Mouse (Mus musculus) naive thymus-derived CD4-positive, alpha-beta T cell, adult 2 months (primary cell): ENCODE measurements around the gene Acad10.
"Not testable (repeated sequence)": the region's sequence is repeated elsewhere in the genome, so short reads cannot be mapped to it uniquely, and the experiment has no call there.

ENCODE experiments used
- DNase-seq: peaks from one replicate; pipeline ENCODE4 v3.0.0-alpha.2; 2011; ENCODE audit warnings: low read depth

Acad10 gene

DNA sequence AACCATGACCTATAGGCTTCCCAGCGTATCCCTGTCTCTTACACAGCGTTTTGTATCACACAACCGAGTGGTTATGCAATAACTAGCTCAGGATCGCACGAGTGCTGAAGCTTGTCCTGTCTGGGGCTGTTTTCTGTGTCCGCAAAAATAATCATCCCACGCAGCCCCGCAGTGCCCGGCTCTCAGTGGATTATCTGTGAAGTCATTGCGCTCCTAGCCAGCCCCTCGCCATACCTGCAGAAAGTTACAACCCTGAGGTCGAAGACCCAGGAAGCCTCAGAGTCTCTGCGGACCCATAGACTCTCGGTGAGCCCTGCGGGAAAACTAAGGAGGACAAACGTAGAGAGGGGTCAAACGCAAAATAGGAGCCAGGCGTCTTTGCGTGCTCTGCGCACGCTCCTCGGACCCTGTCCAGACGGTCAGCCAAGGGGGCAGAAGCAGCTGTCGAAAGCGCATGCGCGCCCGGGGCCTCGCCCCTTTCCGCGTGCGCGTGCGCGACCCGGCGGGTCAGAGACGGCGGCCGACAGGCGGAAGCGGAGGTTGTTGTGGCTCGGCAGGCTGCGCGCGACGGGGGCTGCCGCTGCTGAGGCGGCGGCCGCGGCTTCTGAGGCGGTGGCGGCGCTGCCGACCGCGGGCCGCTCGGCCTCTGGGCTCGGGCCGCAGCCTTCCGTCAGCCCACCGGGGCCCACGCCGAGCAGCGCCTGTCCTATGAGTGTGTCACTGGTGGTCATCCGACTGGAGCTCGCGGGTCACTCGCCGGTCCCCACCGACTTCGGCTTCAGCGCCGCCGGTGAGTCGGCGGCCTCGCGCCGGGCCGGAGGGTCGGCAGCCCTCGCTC lies at the start of gene Acad10, which contains the start of gene Brap:
TSS of gene Acad10 (minus strand) at position 456 of the 838 bp plus-strand sequence.
TSS of gene Brap (plus strand) at position 505 of the 838 bp plus-strand sequence.
- peak; percentile 91 for DNase-seq

DNA sequence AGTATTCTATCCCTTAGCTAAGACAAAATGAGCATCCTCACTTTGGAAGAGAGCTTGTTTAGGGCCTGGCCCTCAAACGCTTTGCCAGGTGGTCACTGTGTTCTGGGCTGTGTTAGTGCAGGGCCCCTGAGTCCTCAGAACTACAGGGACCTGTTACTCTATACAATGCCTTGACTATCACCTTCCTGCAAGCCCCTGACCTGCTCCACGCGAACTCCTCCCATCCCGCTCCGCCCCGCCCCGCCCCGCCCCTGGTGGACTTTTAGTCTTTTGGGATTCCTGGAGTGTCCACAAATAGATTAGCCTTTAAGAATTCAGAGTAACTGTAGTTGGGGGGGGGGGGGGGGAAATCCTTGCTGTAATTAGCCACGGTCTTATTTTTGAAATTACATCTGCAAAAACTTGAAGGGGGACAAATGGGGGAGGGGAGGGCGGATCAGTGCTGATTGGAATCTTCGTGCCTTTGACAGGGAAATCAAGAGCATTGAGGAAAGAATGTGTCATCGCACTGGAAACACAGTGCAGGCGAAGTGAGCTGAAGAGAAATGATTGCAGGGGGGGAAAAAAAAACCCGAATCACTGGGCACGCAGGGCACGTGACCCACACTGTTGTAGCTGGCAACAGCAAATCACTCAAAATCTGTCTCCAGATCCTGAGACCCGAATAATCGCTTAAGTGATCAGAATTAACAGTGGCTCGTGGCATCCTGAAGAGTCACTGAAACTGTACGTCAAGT lies 44.4 kb upstream of the Acad10 start:
- no peak for DNase-seq

- DNase-seq, result no peak
These were observed 43.0 kb upstream of the Acad10 start for GRCm38 (mm10) chr5:121703341-121703740.

DNA sequence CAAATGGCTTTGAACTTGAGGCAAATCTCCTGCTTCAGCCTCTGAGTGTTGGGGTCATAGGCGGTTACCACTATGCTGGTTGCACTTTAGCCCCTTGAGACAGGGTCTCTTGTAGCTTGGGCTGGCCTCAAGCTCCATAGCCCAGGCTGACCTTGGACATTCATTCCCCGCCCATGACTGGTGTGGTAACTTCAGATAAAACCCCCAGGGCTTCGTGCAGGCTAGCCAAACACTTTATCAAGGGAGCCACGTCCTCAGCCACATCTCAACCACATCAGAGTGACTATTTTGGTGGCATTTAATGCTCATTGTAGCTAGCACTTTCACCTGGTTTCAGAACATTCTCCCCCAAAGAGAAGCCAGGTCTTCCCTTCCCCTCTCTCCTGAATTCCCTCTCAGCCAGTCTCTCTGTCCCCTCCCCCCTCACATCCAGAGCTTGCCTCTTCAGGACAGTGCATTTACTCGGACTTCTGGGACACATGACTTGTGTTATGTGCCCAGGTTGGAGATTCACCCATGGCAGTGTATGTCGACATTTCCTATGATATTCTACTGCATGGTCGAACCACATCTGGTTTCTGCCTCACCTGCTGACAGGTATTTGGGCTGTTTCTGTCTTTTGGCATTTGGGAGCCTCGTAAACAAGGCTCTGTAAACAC lies 40.9 kb upstream of the Acad10 start:
- no peak for DNase-seq

DNA sequence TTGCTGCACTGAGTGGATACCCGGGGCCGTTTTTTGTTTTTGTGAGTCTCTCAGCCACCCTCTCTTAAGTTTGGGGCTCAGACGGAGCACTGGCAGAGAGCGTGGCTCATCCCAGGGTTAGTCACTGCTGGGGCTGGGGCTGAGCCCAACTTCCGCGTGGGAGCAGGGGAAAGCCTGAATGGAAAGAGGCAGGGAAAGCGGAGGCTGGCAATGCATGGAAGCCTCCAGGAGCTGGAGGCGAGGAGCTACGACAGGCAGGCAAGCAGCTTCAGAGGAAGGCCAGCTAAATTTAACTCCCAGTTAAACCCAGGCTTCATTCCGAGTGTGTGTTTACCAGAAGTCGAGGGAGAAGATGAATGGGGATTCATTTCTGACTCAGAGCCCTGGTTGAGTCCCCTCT lies 40.2 kb upstream of the Acad10 start:
- no peak for DNase-seq

GRCm38 (mm10) chr5:121699891-121700290 lies 39.6 kb upstream of the Acad10 start:
- DNase-seq, result no peak

DNA sequence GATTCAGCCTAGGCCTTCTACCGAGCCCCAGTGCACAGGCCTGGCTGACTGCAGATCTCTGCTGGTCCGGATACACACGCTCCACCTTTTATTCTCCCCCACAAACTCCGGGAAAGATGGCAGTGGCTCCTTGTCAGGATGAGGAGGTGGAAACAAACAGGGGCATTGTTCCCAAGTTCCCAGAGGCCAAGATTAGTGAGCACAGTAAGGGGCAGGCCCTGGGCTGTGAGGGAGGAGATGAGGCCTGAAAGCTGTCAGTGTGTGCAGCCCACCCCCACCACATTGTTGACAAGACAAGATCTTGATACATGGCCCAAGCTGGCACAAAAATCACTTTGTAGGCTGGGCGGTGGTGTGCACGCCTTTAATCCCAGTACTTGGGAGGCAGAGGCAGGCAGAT lies 36.4 kb upstream of the Acad10 start:
- DNase-seq, result no peak

GRCm38 (mm10) chr5:121692897-121693296 lies 32.6 kb upstream of the Acad10 start:
- no peak for DNase-seq

- not testable (repeated sequence) for DNase-seq
These were observed 31.1 kb upstream of the Acad10 start for GRCm38 (mm10) chr5:121691436-121691835.

- DNase-seq, result no peak
These were observed 30.3 kb upstream of the Acad10 start for GRCm38 (mm10) chr5:121690482-121691211.

DNA sequence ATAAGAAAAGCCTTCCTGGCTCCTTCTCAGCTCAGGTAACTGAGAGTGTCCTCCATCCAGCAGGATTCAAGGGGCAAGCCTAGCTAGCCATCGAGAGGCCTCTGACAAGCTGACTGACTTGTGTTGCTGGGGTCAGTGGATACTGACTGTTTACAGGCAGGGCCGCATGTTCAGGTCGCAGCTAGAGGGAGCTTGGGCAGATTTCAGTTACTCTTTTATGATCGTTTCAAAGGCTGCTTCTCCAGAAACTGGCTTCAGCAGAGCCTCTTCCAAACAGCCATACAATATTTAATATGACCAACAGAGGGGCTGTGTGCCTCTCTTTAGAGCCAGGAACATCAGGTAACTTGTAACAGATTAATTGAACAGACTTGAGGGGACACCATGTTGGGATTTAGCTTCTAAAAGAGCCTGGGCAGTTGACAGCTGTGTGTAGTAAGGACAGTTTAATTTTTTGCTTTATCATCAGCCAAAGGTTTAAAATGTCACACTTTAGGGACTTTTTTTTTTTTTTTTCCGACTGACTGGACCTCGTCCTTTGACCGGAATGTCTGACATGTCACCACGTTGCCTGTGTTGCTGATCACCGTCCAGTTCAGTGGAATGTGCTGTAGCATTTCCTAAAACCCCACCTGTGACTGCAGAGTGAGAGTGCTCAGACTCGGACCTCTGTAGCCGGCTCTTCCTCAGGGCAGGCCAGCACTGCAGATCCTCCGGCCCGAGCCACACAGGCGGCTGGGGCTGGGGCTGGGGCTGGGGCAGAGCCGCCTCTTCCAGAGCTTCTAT lies 26.0 kb upstream of the Acad10 start:
- no peak for DNase-seq

DNA sequence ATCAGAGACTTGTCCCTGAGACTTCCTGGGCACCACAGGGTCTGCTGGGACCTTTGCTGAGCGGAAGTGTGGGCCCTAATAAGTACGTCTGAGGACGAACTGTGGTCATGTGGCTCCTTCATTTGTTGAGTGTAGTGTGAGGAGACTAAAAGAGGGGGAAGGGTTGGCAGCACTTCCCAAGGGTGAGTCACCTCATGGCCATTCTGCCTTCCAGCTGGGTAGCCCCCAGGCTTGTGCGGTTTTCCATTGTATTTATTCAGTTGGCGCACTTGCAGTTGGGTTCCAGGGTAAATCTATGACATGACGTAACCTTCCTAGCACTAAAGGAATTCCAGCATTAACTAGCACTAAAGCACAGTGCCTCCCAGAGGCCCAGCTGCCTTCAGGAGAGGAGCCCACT lies 25.2 kb upstream of the Acad10 start:
- DNase-seq, result no peak

GRCm38 (mm10) chr5:121682250-121682649 lies 21.9 kb upstream of the Acad10 start:
- no peak for DNase-seq

DNA sequence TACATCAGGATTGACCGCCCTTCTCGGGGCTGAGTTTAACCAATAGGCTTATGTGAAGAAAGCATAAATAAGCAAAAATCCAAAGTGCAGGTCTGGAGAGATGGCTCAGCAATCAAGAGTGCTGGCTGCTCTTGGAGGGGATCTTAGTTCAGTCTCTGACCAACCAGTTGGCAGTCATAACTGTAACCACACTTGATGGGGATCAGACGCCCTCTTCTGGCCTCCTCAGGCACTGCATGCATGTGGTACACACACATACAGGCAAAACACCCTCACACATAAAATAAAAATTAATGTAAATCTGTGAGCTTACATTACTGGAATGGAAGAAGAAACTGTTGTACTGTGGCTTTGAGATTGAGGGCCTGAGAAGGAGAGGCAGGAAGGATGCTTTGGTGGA lies 10.1 kb upstream of the Acad10 start:
- peak; percentile 52 for DNase-seq

GRCm38 (mm10) chr5:121668411-121668810 lies 8.1 kb upstream of the Acad10 start:
- DNase-seq, result no peak

- no peak for DNase-seq
These were observed 6.8 kb upstream of the Acad10 start for GRCm38 (mm10) chr5:121667067-121667466.

- DNase-seq, result no peak
These were observed 4.7 kb upstream of the Acad10 start for GRCm38 (mm10) chr5:121664971-121665370.

- DNase-seq, result no peak
These were observed 3.8 kb upstream of the Acad10 start for GRCm38 (mm10) chr5:121664078-121664477.

DNA sequence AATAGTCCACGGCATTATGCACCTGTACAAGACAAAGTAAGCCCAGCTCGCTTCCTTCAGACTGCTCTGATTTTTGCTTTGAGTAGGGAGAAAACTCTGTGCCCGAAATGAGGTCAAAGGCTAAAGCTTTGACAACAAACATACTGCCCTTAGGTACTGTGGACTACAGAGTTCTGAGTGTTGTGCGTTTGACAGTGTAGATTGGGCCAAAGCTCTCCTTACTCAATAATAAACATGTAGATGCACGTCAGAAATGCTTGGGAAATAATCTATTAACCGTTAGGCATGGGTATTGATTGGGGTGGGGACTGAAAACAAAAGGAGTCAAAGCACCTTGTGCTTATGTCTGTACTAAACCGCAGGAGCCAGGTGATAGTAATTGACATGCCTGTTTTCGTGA lies 3.1 kb upstream of the Acad10 start:
- no peak for DNase-seq

GRCm38 (mm10) chr5:121661494-121661893 lies 1.2 kb upstream of the Acad10 start:
- no peak for DNase-seq

DNA sequence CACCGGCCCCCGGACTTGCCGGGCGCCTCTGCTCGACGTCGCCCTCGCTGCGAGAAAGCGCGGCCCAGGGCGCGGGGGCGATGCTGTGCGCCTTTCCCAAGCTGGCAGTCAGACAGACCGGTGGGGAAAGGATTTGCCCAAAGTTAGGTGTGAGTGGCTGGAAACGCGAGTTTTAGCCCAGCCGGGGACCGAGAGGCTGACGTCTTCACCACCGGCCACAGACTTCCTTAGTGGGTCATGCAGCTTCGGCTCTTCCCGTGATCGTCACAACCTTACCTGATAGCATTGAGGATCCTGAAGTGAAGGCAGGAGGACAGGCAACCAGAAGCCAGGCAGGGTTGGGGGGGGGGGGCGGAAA lies 562 bp upstream of the Acad10 start:
- peak; percentile 63 for DNase-seq
